Comparison of ENCODE assay signal across 15 mouse cellular contexts in the genomic region with DNA sequence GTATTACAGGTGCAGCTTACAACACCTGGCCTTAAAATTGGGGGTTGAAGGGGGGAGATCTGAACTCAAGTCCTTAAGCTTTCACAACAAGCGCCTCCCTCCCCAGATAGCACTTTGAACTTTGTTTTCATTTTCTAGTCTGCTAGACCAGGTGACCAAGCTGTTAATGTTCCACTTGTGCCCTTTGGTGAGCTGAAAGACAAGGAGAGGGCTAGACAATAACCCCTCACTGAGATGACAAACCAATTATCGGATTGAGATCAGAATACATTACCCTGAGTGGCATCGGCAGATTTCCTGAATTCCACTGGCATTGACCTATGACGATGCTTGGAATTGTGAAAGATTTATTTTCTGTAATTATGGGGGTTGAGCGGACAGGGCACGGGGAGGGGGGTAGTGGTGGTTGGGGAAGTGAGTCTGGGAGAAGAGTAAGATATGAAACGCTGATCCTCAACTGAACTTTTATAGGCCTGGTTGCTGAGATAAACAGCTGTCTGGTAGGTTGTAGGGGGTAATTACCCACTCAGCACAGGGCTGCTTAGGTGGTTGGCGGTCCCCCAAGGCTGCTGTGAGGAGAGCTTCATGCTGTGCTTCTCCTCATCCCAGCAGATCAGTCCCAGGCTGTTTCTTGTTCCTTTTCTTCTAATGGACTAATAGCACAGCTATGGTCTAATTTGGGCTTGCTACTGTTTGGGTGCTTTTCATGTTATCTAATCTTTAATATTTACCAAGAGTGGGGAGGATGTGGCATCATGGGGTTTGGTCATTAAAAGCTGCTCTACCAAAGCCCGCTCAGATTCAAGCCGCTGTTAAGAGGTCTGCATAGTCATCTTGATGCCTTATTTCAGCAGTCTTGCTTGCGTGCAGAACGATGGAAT. TPM values are rescaled to one million over a fixed set of nuclear protein-coding genes. Genes with fewer than 3 reads are reported as not detected.
DNase-seq lines count a peak whose midpoint lies in the region; ATAC-seq and TF ChIP-seq lines count a peak whose summit lies in the region.
"Had no signal": no experiment of that assay in that cellular context is flagged by ENCODE, and none has a peak within 500 bp of the region (broad histone marks: within the 10 kb centered on the region; RNA-seq: fewer than 3 reads in every experiment).

No protein-coding gene starts in this region.

- H3K4me3 ChIP-seq in kidney, embryonic 16.5 days (ENCODE audit: low read length) = no peak overlapping the region
- no peak overlapping the region for H3K4me3 ChIP-seq in forebrain, embryonic 12.5 days (replicated peaks)
- no peak overlapping the region for H3K4me3 ChIP-seq in liver, embryonic 14.5 days (ENCODE audit: insufficient read depth in 1 of 2, low read depth in 2 of 2, low read length in 2 of 2)
- H3K4me3 ChIP-seq: hindbrain, embryonic 12.5 days had no signal

- peak; percentile 71 for DNase-seq in kidney, adult 9 months
- DNase-seq in MEL-GATA-1-ER (ENCODE audit: extremely low read depth, low read depth) = peak; percentile 6
- no peak for DNase-seq in liver, embryonic 14.5 days (ENCODE audit: low read depth in 3 of 3, low spot score in 3 of 3)
- DNase-seq in right cerebral cortex, postnatal 36 days (ENCODE audit: low spot score in 2 of 2) = no peak
- no peak for DNase-seq in lung, postnatal 4 days
- DNase-seq in right cerebral cortex, adult 18-20 months = no peak
- DNase-seq: adrenal gland, adult 8-10 months; embryo, embryonic 11 days; gastrocnemius, postnatal 14 days had no signal

- no peak for ATAC-seq in kidney, embryonic 16.5 days (ENCODE audit: low FRiP score, low TSS enrichment)
- ATAC-seq in forebrain, embryonic 12.5 days (ENCODE audit: low FRiP score) = peak; percentile 60
- 0 out of 2 replicates have a peak, but pooled peaks have one; percentile 28 for ATAC-seq in liver, embryonic 14.5 days (ENCODE audit: insufficient read depth)
- ATAC-seq: CD4-positive, CD25-positive, alpha-beta regulatory T cell, adult 4 months had no signal

- H3K27ac ChIP-seq in kidney, embryonic 16.5 days (ENCODE audit: low read length) = no peak overlapping the region
- H3K27ac ChIP-seq in forebrain, embryonic 12.5 days = peak overlapping the region; percentile 50; the same call in 1 of the 2 replicates
- no peak overlapping the region for H3K27ac ChIP-seq in liver, embryonic 14.5 days
- H3K27ac ChIP-seq: hindbrain, embryonic 12.5 days; stomach, postnatal 0 days had no signal

- no peaks in the 10 kb centered on the region for H3K27me3 ChIP-seq in kidney, embryonic 16.5 days (ENCODE audit: insufficient read depth, low read length)
- no peaks in the 10 kb centered on the region for H3K27me3 ChIP-seq in forebrain, embryonic 12.5 days
- H3K27me3 ChIP-seq in liver, embryonic 14.5 days (ENCODE audit: control insufficient read depth, insufficient read depth, low read length) = no peaks in the 10 kb centered on the region
- H3K27me3 ChIP-seq: hindbrain, embryonic 12.5 days had no signal

- no peaks in the 10 kb centered on the region for H3K4me1 ChIP-seq in kidney, embryonic 16.5 days (ENCODE audit: insufficient read depth, low read length)
- peaks cover 4% of the 10 kb centered on the region; the same call in 1 of the 2 replicates for H3K4me1 ChIP-seq in forebrain, embryonic 12.5 days
- peaks cover 0 to 6% of the 10 kb centered on the region in 2 experiments; a peak in 2 of 4 replicates for H3K4me1 ChIP-seq in liver, embryonic 14.5 days (replicated peaks; ENCODE audit: control insufficient read depth in 2 of 2, insufficient read depth in 2 of 2, low read length in 1 of 2)
- H3K4me1 ChIP-seq: hindbrain, embryonic 12.5 days had no signal

- no peak for TF ChIP-seq EP300 in liver, embryonic 14.5 days (IDR thresholded peaks at IDR 0.05; ENCODE audit: low read depth)

- no peak overlapping the region for H3K4me2 ChIP-seq in kidney, embryonic 16.5 days (replicated peaks; ENCODE audit: low read depth, low read length)
- H3K4me2 ChIP-seq in forebrain, embryonic 12.5 days = no peak overlapping the region
- no peak overlapping the region for H3K4me2 ChIP-seq in liver, embryonic 14.5 days (ENCODE audit: low read depth)
- H3K4me2 ChIP-seq: hindbrain, embryonic 12.5 days had no signal

- no peak overlapping the region for H3K9ac ChIP-seq in kidney, embryonic 16.5 days (replicated peaks; ENCODE audit: low read length)
- H3K9ac ChIP-seq in forebrain, embryonic 12.5 days = no peak overlapping the region
- no peak overlapping the region for H3K9ac ChIP-seq in liver, embryonic 14.5 days (replicated peaks)
- H3K9ac ChIP-seq: hindbrain, embryonic 12.5 days had no signal

- no peaks in the 10 kb centered on the region for H3K36me3 ChIP-seq in kidney, embryonic 16.5 days (ENCODE audit: insufficient read depth, low read length)
- no peaks in the 10 kb centered on the region for H3K36me3 ChIP-seq in forebrain, embryonic 12.5 days (replicated peaks)
- no peaks in the 10 kb centered on the region for H3K36me3 ChIP-seq in liver, embryonic 14.5 days (replicated peaks; ENCODE audit: control insufficient read depth, insufficient read depth, low read depth)
- H3K36me3 ChIP-seq: hindbrain, embryonic 12.5 days had no signal

- H3K9me3 ChIP-seq in kidney, embryonic 16.5 days (ENCODE audit: low read length) = no peaks in the 10 kb centered on the region
- no peaks in the 10 kb centered on the region for H3K9me3 ChIP-seq in forebrain, embryonic 12.5 days
- no peaks in the 10 kb centered on the region for H3K9me3 ChIP-seq in liver, embryonic 14.5 days (ENCODE audit: control insufficient read depth, low read length)
- H3K9me3 ChIP-seq: hindbrain, embryonic 12.5 days had no signal

- no peak for TF ChIP-seq CTCF in liver, embryonic 14.5 days (IDR thresholded peaks at IDR 0.05; ENCODE audit: low read depth)

- 72% methylated on average over 12 of the region's 12 CpGs for WGBS in kidney, embryonic 16.5 days
- 64% methylated on average over 12 of the region's 12 CpGs for WGBS in forebrain, embryonic 12.5 days
- WGBS in liver, embryonic 14.5 days (ENCODE audit: insufficient replicate concordance) = 39% methylated on average over 12 of the region's 12 CpGs

RNA-seq across cellular contexts. Expression of a gene that starts 44.4 kb away (rescaled TPM):
- not detected in 2 replicates for polyA plus RNA-seq in kidney, embryonic 16.5 days (2015; fragmentation: Nextera tagmentation; extraction: Ambion mirVana)
- polyA plus RNA-seq in forebrain, embryonic 12.5 days (2016; fragmentation: Nextera tagmentation; extraction: Ambion mirVana) = 0.32 TPM in 1 of 2 replicates, not detected in the other
- 0.09 and 0.13 TPM in 2 replicates for polyA plus RNA-seq in liver, embryonic 14.5 days (2012; rRNA removed)
- 0.61 TPM in 1 of 2 replicates, not detected in the other for polyA plus RNA-seq in liver, embryonic 14.5 days (2014; fragmentation: Nextera tagmentation; extraction: Ambion mirVana)
- polyA plus RNA-seq: CD4-positive, CD25-positive, alpha-beta regulatory T cell, adult 4 months; heart, embryonic 14.5 days; stomach, postnatal 0 days had no signal

Comparison
In these comparisons a context has a peak if more than half of its experiments do, and no peak if none do; other contexts are left out.
1. DNase-seq: peak in kidney, adult 9 months (single experiment) and MEL-GATA-1-ER (single experiment); none in liver, embryonic 14.5 days (0 of 3), right cerebral cortex, postnatal 36 days (0 of 2), lung, postnatal 4 days (0 of 2) and right cerebral cortex, adult 18-20 months (single experiment).